In the genomic region with DNA sequence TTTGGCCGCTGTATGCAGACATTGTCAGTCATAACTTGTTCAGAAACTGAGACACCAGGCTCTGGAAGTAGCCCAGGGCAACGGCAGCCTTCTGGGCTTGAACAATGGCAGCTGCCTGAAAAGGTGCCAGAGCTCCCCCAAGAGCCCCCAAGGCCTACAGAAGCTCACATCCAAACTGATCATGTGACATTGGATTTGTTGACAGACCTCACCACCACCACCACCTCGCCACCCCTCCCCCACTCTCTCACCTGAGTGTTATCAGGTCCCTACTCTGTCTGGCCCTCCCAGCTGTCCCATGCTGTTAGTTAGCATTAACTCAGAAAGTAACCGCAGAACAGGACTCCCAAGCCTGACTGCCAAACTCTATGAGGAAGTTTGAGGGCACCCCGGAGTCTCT, we compare ENCODE assay signal across 9 mouse cellular contexts. TPM values are rescaled to one million over a fixed set of nuclear protein-coding genes. Genes with fewer than 3 reads are reported as not detected.
DNase-seq lines count a peak whose midpoint lies in the region; ATAC-seq and TF ChIP-seq lines count a peak whose summit lies in the region.
"Had no signal": no experiment of that assay in that cellular context is flagged by ENCODE, and none has a peak within 500 bp of the region (broad histone marks: within the 10 kb centered on the region; RNA-seq: fewer than 3 reads in every experiment).

No protein-coding gene starts in this region.

- peak; percentile 65 to 82 for TF ChIP-seq EP300 in MEL (IDR thresholded peaks at IDR 0.05; ENCODE audit: low read depth in 1 of 2, low read length in 2 of 2)

- no peaks in the 10 kb centered on the region for H3K36me3 ChIP-seq in kidney, embryonic 16.5 days (ENCODE audit: insufficient read depth, low read length)
- H3K36me3 ChIP-seq in kidney, adult 2 months (ENCODE audit: control insufficient read depth, insufficient read depth, low read length) = no peaks in the 10 kb centered on the region
- no peaks in the 10 kb centered on the region for H3K36me3 ChIP-seq in E14TG2a.4 (ENCODE audit: insufficient read depth, low read length)
- peaks cover 0 to 18% of the 10 kb centered on the region in 2 experiments; a peak in 2 of 4 replicates for H3K36me3 ChIP-seq in MEL (ENCODE audit: control insufficient read depth in 1 of 2, insufficient read depth in 2 of 2, low read length in 2 of 2)
- H3K36me3 ChIP-seq in intestine, postnatal 0 days (ENCODE audit: control insufficient read depth, insufficient read depth) = no peaks in the 10 kb centered on the region
- no peaks in the 10 kb centered on the region for H3K36me3 ChIP-seq in limb, embryonic 10.5 days

- TF ChIP-seq POLR2A in kidney, adult 2 months (IDR thresholded peaks at IDR 0.05; ENCODE audit: low read depth, low read length) = no peak
- TF ChIP-seq POLR2A in MEL (IDR thresholded peaks at IDR 0.05; ENCODE audit: control insufficient read depth in 1 of 2, insufficient read depth in 1 of 2, low read depth in 1 of 2, low read length in 2 of 2, poor library complexity in 1 of 2) = no peak

- no peak overlapping the region for H3K4me3 ChIP-seq in kidney, embryonic 16.5 days (ENCODE audit: low read length)
- no peak overlapping the region for H3K4me3 ChIP-seq in kidney, adult 2 months (ENCODE audit: insufficient read depth, low read depth, low read length)
- peak overlapping the region; percentile 23; the same call in 1 of the 2 replicates for H3K4me3 ChIP-seq in E14TG2a.4 (replicated peaks; ENCODE audit: low read length)
- H3K4me3 ChIP-seq in MEL (ENCODE audit: control insufficient read depth in 1 of 2, insufficient read depth in 1 of 2, low read depth in 2 of 2, low read length in 2 of 2) = no peak overlapping the region
- no peak overlapping the region for H3K4me3 ChIP-seq in intestine, postnatal 0 days (ENCODE audit: low read depth, low read length)
- H3K4me3 ChIP-seq in limb, embryonic 10.5 days = no peak overlapping the region

- no peaks in the 10 kb centered on the region for H3K9me3 ChIP-seq in kidney, embryonic 16.5 days (ENCODE audit: low read length)
- H3K9me3 ChIP-seq in E14TG2a.4 (ENCODE audit: low read length) (no peaks in the 10 kb centered on the region), MEL (replicated peaks; ENCODE audit: insufficient read depth, low read length) (no peaks in the 10 kb centered on the region)
- H3K9me3 ChIP-seq in intestine, postnatal 0 days (ENCODE audit: control insufficient read depth) = no peaks in the 10 kb centered on the region
- no peaks in the 10 kb centered on the region for H3K9me3 ChIP-seq in limb, embryonic 10.5 days (replicated peaks)

- peaks cover 25% of the 10 kb centered on the region for H3K4me1 ChIP-seq in kidney, embryonic 16.5 days (ENCODE audit: insufficient read depth, low read length)
- H3K4me1 ChIP-seq in kidney, adult 2 months (ENCODE audit: control insufficient read depth, insufficient read depth, low read length) = peaks cover 3% of the 10 kb centered on the region
- H3K4me1 ChIP-seq in E14TG2a.4 (replicated peaks; ENCODE audit: low read depth, low read length) (peaks cover 41% of the 10 kb centered on the region), MEL (ENCODE audit: control insufficient read depth in 1 of 2, insufficient read depth in 2 of 2, low read length in 2 of 2) (peaks cover 10 to 25% of the 10 kb centered on the region in 2 experiments)
- H3K4me1 ChIP-seq in intestine, postnatal 0 days (replicated peaks; ENCODE audit: control insufficient read depth, insufficient read depth, low read length) = peaks cover 13% of the 10 kb centered on the region; the same call in 1 of the 2 replicates
- H3K4me1 ChIP-seq in limb, embryonic 10.5 days = peaks cover 45% of the 10 kb centered on the region

- no peak for TF ChIP-seq RAD21 in MEL (IDR thresholded peaks at IDR 0.05; ENCODE audit: low read depth, low read length)

- no peak overlapping the region for H3K4me2 ChIP-seq in kidney, embryonic 16.5 days (replicated peaks; ENCODE audit: low read depth, low read length)
- no peak overlapping the region for H3K4me2 ChIP-seq in intestine, postnatal 0 days (replicated peaks; ENCODE audit: low read depth)

- H3K79me2 ChIP-seq in MEL (ENCODE audit: control insufficient read depth, insufficient read depth, low read length, poor library complexity) = no peaks in the 10 kb centered on the region

- no peak overlapping the region for H3K9ac ChIP-seq in kidney, embryonic 16.5 days (replicated peaks; ENCODE audit: low read length)
- H3K9ac ChIP-seq in MEL (ENCODE audit: control insufficient read depth, low read depth, low read length, poor library complexity, severe bottlenecking) = no peak overlapping the region
- H3K9ac ChIP-seq in intestine, postnatal 0 days (ENCODE audit: low read depth, low read length) = 0 out of 2 replicates have a peak overlapping the region, but pooled peaks have one; percentile 17

- no peaks in the 10 kb centered on the region for H3K27me3 ChIP-seq in kidney, embryonic 16.5 days (ENCODE audit: insufficient read depth, low read length)
- no peaks in the 10 kb centered on the region for H3K27me3 ChIP-seq in kidney, adult 2 months (replicated peaks; ENCODE audit: control insufficient read depth, insufficient read depth, low read length)
- H3K27me3 ChIP-seq in E14TG2a.4 (ENCODE audit: insufficient read depth, low read length) (peaks cover 22% of the 10 kb centered on the region; the same call in 1 of the 2 replicates), MEL (ENCODE audit: control insufficient read depth in 1 of 2, insufficient read depth in 2 of 2, low read length in 2 of 2) (no peaks in the 10 kb centered on the region)
- no peaks in the 10 kb centered on the region for H3K27me3 ChIP-seq in intestine, postnatal 0 days (replicated peaks; ENCODE audit: control insufficient read depth, insufficient read depth, low read length)
- no peaks in the 10 kb centered on the region for H3K27me3 ChIP-seq in limb, embryonic 10.5 days (ENCODE audit: low read depth, poor library complexity, severe bottlenecking)

- no peak for TF ChIP-seq CTCF in kidney, adult 2 months (conservative IDR thresholded peaks at IDR 0.05; ENCODE audit: insufficient read depth, insufficient read length, low read depth, low read length)
- TF ChIP-seq CTCF in E14TG2a.4 (conservative IDR thresholded peaks at IDR 0.05; ENCODE audit: low read length) = no peak
- TF ChIP-seq CTCF in MEL (IDR thresholded peaks at IDR 0.05 in 2 of 3, conservative IDR thresholded peaks at IDR 0.05 in 1 of 3; ENCODE audit: control insufficient read depth in 1 of 3, insufficient read depth in 1 of 3, low read depth in 2 of 3, low read length in 3 of 3, poor library complexity in 1 of 3, severe bottlenecking in 1 of 3) = no peak
- TF ChIP-seq CTCF in intestine, postnatal 0 days (IDR thresholded peaks at IDR 0.05; ENCODE audit: low read depth) = no peak

- no peak for ATAC-seq in kidney, embryonic 16.5 days (ENCODE audit: low FRiP score, low TSS enrichment)
- ATAC-seq in intestine, postnatal 0 days = peak; percentile 17; the same call in 1 of the 2 replicates

- DNase-seq in kidney, adult 2 months = no peak
- peak; percentile 76 for DNase-seq in MEL (ENCODE audit: low read depth, low spot score)
- DNase-seq in limb, embryonic 10.5 days (ENCODE audit: low spot score) = no peak
- no peak for DNase-seq in spleen, postnatal 10 days (ENCODE audit: low spot score in 2 of 2)
- DNase-seq: retina, postnatal 1 day; thymus, adult 2 months had no signal

- 75% methylated on average over 5 of the region's 5 CpGs for WGBS in kidney, embryonic 16.5 days
- WGBS in kidney, adult 2 months = 61% methylated on average over 5 of the region's 5 CpGs
- WGBS in intestine, postnatal 0 days = 30% methylated on average over 5 of the region's 5 CpGs
- WGBS in limb, embryonic 10.5 days = 66% methylated on average over 5 of the region's 5 CpGs

- peak overlapping the region; percentile 11; the same call in 1 of the 2 replicates for H3K27ac ChIP-seq in kidney, embryonic 16.5 days (ENCODE audit: low read length)
- no peak overlapping the region for H3K27ac ChIP-seq in kidney, adult 2 months (ENCODE audit: insufficient read depth, low read depth, low read length)
- no peak overlapping the region for H3K27ac ChIP-seq in MEL (ENCODE audit: control insufficient read depth, low read depth, low read length)
- H3K27ac ChIP-seq in intestine, postnatal 0 days (ENCODE audit: low read depth, low read length) = peak overlapping the region; percentile 71
- H3K27ac ChIP-seq in limb, embryonic 10.5 days = no peak overlapping the region

TF ChIP-seq in MEL, 35 proteins besides CTCF, POLR2A, EP300 and RAD21:
- 0 out of 2 replicates have a peak, but pooled peaks have one; percentile 39 for TF ChIP-seq MXI1 (IDR thresholded peaks at IDR 0.05; ENCODE audit: low read depth, low read length)
- TF ChIP-seq SIN3A (IDR thresholded peaks at IDR 0.05; ENCODE audit: low read length) = peak; percentile 54
- peak; percentile 97 for TF ChIP-seq ETS1 (IDR thresholded peaks at IDR 0.05; ENCODE audit: low read depth, low read length)
- TF ChIP-seq GATA1 (IDR thresholded peaks at IDR 0.05; ENCODE audit: low read depth, low read length) = peak; percentile 58; the same call in 1 of the 2 replicates
- no peak for TF ChIP-seq MYB (IDR thresholded peaks at IDR 0.05; ENCODE audit: low read depth, low read length)
- TF ChIP-seq TAL1 (IDR thresholded peaks at IDR 0.05; ENCODE audit: low read length) = peak; percentile 50
- peak; percentile 52; the same call in 1 of the 2 replicates for TF ChIP-seq MAZ (IDR thresholded peaks at IDR 0.05; ENCODE audit: low read depth, low read length)
- TF ChIP-seq POLR2AphosphoS5 (IDR thresholded peaks at IDR 0.05; ENCODE audit: borderline replicate concordance, low read depth, low read length) = no peak
- TF ChIP-seq MAFK (IDR thresholded peaks at IDR 0.05; ENCODE audit: borderline replicate concordance, low read depth, low read length) = no peak
- peak; percentile 86 for TF ChIP-seq TCF12 (IDR thresholded peaks at IDR 0.05; ENCODE audit: low read depth, low read length)
- TF ChIP-seq RCOR1 (IDR thresholded peaks at IDR 0.05; ENCODE audit: low read depth, low read length) = peak; percentile 55; the same call in 1 of the 2 replicates
- TF ChIP-seq SMC3 (IDR thresholded peaks at IDR 0.05; ENCODE audit: low read depth, low read length) = no peak
- TF ChIP-seq BHLHE40 (IDR thresholded peaks at IDR 0.05; ENCODE audit: borderline replicate concordance, low read depth, low read length) = peak; percentile 67; the same call in 1 of the 2 replicates
- peak; percentile 78 for TF ChIP-seq USF1 (IDR thresholded peaks at IDR 0.05; ENCODE audit: low read depth, low read length)

RNA-seq across cellular contexts. Expression of gene Lrrfip1, which starts 44.7 kb away (rescaled TPM):
- 45.9 and 50.8 TPM in 2 replicates for polyA plus RNA-seq in kidney, embryonic 16.5 days (2015; fragmentation: Nextera tagmentation; extraction: Ambion mirVana)
- polyA plus RNA-seq in kidney, adult 2 months (2012; rRNA removed) = 9.4 and 11.4 TPM in 2 replicates
- 12.9 and 13.9 TPM in 2 replicates for total RNA-seq in MEL (2012; rRNA removed)
- 10 to 100 TPM in 1 of 2 experiments, not detected in 1; 15.4 TPM for polyA plus RNA-seq in MEL (2012; ENCODE audit: insufficient read depth in 1 of 2, insufficient read length in 2 of 2, low read depth in 1 of 2, low replicate concordance in 2 of 2, missing spikeins in 1 of 2)
- polyA plus RNA-seq in intestine, postnatal 0 days (2015; fragmentation: Nextera tagmentation; extraction: Ambion mirVana) = 79.2 and 85.3 TPM in 2 replicates
- polyA plus RNA-seq in limb, embryonic 10.5 days (2016; fragmentation: Nextera tagmentation; extraction: Ambion mirVana) = 21.2 and 21.7 TPM in 2 replicates

Comparison
In these comparisons a context has a peak if more than half of its experiments do, and no peak if none do; other contexts are left out.
1. H3K27ac ChIP-seq: peak in kidney, embryonic 16.5 days (single experiment) and intestine, postnatal 0 days (single experiment); none in kidney, adult 2 months (single experiment), MEL (single experiment) and limb, embryonic 10.5 days (single experiment).